Mouse (Mus musculus) ES-Bruce4 (cell line): ENCODE measurements at regions not wholly inside any gene's neighbourhood (a gene's known extent, or its start where the extent isn't known, plus 50 kb on each side); places are given as distances from the start of the nearest gene placed in this dataset.

Experiments
- CTCF ChIP-seq: IDR thresholded peaks from one replicate; pipeline ENCODE4 v1.8.1; 2011; ENCODE audit warnings: low read depth, low read length
- POLR2A ChIP-seq: IDR thresholded peaks from one replicate; pipeline ENCODE4 v1.8.1; 2011; ENCODE audit warnings: low read length; ENCODE audit not compliant: insufficient read depth

DNA sequence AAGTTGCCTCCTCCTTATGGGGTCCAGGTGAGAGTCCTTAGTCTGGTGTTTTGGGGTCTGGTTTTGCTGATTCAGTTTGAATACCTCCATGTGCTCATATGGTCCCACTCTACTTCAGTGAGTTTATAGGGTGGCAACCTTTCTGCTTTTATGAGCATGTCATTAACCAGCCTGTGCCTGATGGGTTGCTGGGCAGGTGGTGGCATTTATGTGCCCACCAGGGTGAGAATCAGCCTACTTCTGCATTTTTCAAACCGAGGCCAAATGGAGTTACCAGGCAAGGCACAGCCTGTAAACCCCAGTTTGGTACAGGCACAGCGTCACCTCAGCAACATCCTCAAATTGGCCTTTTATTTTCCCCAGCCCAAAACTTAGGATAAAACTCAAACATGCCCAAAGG, 92.6 kb upstream of the Rbpj start:
- TF ChIP-seq CTCF (no peak), POLR2A (no peak)
